Mouse (Mus musculus): ENCODE results near the gene Xcr1.
A peak's percentile ranks its signal among the peaks of the same experiment; 100 is the strongest.

The Xcr1 gene

DNA sequence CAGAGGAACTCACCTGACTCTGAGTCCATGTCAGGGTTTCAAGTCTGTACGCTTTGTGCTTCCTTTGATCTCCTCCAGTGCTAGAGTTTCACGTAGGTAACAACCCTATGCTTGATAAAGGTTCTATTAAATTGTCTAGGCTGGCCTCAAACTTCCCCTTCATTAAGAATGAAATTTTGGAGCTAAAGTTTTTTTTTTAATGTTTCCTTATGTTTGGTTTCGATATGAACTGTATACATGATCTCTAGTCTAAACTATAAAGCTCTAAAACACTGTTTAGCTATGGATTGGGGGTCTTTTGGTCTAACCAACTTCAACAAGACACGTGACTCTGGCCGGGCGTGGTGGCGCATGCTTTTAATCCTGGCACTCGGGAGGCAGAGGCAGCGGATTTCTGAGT, at the start of gene Xcr1:
Xcr1 (minus strand) TSS at position 101 of the 400 bp plus-strand sequence.
- no peak for DNase-seq

DNA sequence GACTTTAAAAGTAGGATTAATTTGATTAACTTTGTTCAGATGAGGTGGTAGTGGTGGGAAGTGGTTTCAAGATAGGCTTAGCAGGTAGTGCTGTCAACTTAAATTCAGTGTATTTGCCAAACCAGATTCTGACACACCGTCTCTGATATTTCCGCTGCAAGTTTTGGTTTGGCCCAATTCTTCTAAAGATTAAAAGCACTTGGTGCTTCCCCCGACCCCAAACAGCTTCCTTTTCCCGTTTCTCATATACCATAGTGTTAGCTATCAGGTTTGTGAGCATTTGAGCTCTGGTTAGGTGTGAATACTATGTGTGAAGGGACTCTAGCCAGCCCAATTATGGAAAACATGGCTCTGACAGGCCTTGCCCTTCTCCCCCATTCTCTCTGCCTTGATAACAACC, 10.2 kb upstream of the Xcr1 start:
- no peak for DNase-seq

DNA sequence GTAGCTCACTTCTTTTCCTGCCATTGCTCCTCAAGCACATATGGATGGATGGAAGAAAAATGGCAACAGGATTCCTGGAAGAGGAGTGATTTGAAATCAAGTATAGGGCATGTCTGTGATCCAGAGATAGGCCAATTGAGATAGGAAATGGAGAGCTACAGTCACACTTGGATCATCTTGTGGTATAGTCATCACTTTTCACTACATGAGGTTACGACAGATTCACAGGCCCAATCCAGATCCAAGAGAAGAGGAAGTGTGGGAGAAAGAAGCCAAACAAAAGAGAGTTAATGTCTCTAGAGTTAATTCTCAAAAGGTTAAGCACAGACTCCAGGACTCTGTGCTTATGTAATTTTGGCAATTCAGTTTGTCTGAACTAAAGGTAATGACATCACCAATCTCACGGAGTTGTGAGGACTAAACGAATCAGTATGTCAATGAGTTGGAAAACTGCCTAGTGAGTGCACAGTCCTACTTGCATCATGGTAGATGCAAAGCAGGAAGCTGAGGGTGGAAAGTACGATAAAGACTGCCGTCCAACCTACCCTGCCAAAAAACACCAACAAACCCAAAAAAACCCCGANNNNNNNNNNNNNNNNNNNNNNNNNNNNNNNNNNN, 7.4 kb upstream of the Xcr1 start:
- no peak for DNase-seq

DNA sequence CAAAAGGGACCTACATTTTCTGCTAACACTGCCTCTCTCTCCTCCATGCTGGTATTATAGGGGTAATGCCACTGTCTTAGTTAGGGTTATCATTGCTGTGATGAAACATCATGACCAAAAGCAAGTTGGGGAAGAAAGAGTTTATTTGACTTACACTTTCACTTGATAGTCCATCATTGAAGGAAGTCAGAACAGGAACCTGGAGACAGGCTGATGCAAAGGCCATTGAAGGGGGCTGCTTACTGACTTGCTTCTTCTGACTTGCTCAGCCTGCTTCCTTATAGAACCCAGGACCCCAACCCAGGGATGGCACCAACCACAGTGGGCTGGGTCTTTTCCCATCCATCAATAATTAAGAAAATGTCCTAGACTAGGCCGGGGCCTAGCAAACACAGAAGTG, 1.8 kb upstream of the Xcr1 start:
- DNase-seq, result no peak

DNA sequence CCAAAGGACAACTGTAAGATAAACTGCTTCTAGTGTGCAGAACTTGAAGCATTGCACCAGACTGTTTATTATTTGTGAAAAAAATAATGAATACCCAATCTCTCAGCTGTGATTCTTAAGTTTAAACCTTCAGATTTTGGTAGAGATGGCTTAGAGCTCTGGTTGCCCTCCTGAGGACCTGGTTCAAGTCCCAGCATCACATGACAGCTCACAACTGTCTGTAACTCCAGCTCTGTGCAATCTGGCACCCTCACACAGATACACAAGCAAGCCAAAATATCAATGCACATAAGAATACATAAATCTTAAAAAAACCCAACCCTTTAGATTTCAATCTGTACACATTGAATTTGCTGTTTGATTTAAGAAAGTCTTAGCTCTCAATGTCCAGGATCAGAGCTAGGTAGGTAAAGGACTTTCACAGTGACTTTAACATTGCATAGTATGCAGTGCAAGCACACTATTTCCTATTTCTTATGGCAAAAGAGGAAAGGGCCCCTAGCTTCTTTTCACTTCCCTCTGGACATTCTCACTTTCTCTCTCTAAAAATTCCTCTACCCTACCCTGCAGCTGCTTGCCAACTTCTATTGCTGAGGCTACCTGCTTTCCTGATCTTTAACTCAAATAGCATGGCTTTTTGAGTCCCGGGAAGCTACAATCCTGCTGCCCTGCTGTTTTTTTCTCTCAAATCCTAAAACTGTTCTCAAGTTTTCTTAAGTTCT, 1.2 kb upstream of the Xcr1 start:
- no peak for DNase-seq

DNA sequence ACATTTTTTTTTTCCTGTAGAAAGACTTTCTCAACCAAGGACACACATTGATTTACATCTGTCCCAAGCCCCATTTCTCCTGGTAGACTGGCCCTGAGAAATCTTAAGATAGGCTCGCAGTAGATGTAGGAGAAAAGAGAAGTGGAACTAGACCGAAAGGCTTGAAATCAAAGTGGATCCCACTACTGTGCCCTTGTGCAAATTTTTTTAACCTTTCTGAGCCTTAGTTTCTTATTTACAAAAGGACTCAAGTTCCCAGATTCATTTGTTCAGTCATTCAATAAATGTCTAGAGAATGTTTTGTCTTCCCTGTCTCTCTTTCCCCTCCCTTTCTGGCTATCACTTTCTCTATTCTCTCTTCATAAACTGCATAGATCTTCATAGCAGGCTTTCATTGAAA, 5.0 kb downstream of the Xcr1 start:
- DNase-seq, result no peak

DNA sequence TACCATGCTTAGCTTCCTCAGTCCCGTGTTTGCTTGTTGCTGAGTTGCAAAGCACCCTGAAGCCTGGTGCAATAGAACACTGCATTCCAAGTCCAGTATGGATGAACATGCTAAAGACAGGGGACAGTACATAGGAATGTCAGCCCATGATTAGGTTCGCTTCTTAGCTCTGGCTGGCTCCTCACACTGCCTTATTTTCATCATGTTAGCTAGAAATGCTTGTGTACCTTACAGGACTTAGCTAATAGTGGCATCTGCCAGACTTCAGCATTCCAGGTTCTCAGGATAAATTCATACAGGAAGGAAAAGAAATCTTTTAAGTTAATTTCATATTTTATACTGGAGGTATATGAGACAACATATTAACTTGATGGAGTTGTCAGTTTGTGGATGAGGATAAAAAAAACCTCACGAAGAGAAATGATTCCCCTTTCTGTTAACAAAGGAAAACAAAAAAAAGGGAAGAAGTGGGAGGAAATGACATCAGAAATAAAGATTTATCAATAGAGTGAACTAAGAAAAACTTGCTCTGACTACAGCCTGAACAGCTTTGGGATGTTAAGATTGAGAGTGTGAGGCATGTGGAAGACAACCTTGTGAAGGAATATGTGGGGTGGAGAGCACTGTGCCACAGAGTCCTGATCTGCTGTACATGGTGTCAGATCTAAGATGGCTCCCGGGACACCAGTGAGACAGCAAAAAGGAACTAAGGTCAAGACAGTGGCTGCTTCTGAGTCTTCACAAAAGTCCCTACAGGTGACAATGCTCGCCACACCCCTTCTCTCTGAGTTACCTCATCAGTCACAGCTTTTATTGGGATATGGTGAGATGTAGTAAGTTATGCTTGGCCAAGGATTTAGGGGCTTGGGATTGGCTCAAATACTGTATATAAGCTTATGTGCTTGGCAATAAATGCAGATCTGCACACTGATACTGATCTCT, 9.1 kb downstream of the Xcr1 start:
- no peak for DNase-seq

DNA sequence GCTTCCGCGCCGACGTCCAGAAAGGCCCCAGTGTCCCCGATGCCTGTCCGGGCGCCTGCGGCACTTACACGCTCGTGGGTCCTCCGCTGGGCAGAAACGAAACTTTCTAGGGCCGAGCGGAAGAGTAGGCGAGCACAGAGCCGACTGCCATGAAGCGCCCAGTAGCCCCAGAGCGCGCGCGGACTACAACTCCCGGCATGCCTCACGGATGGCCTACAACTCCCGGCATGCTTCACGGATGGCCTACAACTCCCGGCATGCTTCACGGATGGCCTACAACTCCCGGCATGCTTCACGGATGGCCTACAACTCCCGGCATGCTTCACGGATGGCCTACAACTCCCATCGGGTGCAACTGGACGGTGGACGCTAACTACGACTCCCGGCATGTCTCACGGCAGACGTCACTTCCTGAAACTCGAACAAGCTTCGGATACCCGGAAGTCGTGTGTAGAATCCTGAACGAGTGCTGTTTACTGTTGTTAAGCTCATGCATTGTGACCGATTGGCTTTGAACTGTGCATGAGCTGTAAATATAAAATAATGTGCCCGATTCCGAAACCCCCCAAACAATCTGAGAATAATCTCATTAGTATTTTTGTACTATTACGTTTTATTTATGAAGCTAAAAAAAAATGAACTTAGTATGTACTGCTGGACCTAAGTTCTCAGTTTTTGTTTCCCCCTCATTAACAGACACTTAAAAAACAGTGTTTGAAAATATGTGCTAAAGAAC, 9.9 kb downstream of the Xcr1 start, which contains the start of gene Fyco1:
Fyco1 (minus strand) TSS at position 187 of the 736 bp plus-strand sequence.
- peak; percentile 98 for DNase-seq

DNA sequence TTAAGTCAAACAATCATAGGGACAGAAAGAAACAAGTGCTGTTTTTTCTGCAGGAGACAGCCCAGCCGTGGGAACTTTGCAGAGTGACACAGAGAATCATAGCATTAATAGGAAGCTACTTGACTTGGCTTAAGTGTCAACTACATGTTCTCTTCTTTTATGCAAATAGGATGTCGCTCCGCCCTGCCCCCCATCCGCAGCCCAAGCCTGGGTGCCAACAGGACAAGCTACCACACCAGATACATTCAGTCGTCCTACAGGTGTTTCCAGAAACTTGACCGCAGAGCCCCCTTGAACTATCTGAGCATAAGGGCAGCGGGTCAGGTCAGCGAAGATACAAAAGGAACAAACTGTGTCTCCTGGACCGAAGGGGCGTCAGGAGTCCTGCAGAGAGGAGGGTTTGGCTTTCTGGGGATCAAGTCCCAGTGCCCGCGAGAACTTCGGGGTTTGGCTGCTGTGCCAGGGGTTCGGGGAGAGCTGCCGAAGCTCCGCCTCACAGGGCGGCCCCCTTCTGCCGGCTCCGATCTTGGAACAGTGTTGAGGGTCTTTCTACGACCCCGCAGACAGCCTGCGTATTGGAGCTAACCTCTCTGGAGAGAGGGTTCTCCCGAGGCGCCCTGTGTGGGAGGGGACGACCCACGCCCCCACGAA, 10.6 kb downstream of the Xcr1 start:
- no peak for DNase-seq

DNA sequence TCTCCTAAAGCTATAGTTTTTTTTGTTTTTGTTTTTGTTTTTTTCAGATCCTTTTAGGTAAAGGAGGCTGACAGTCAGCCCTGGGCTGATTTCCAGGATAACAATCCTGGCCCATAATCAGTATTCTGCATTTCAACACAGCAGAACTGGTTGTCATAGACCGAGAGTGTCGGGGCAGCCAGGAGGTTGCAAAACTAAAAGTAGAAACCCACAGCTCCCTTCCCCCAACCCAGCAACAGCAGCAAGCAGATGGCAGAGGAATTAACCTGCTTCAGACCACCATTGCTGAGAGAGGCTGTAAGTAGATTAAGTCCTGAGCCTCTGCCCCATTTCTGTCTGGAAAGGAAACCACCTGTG, 11.1 kb downstream of the Xcr1 start:
- no peak for DNase-seq

DNA sequence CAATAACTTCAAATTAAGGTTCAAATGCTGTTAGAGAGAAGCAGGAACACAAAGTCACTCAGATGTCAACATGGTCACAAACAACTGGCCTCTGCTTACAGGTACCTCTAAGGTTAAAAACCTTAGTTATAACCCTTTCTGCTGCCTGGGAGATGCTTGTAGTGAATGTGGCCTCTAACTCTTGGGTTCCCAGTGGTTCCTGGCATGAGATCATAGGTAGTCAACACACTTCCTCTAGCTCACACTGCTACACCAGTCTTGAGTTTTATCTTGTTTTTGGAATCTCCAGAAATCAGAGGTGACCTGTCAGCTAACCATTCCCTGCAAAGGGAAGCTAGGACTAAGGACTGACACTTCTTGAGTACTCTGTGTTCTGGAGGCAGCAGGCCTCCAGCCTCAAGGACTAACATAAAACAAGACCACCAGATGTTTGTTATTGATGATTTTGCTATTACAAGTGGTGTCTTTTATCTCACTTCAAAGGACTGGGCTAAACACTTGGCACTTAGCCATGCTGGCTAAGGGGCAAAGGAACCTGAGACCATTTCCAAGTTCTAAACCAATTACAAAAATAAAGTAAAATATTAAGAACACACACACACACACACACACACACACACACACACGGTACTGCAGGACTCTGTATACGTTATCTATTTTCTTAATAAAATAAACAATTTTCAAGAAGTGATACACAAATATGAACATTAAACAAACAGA, 11.7 kb downstream of the Xcr1 start:
- no peak for DNase-seq

DNA sequence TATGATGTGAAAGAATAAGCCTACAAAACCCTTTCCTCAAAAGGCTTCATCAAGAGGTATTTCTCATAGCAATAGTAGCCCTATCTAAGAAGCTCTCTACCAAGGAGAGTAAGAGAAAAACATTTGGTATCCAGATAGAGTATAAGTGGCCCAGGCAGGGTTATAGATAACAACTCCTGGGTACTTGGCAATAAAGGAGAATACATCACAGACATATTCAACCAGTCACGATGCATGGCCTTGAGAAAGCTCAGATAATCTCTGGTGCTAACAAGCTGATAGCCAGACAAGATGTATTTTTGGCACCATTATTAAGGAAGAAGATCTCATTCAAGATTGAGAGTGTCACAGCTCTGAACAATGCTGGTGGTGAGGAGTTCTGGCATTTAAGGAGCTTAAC, 15.3 kb downstream of the Xcr1 start:
- DNase-seq, result no peak

DNA sequence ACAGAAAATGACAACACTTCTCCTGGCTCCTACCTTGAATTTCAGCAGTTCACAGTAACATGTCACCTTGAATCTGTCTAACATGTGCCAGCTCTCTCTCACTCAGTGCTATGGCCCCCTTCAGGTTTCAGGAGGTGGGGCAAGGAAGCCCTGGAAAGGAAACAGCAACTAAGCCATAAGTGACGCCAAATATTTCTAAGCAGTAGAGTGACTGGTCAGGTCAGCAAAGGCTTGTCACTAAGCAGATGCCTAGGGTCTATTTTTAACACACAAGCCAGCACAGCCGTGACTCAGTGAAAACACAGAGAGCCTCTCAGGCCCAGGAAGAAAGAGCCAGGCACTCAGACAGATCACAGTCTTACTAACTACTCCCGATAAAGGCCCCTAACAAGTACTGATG, 16.7 kb downstream of the Xcr1 start:
- DNase-seq, result no peak

DNA sequence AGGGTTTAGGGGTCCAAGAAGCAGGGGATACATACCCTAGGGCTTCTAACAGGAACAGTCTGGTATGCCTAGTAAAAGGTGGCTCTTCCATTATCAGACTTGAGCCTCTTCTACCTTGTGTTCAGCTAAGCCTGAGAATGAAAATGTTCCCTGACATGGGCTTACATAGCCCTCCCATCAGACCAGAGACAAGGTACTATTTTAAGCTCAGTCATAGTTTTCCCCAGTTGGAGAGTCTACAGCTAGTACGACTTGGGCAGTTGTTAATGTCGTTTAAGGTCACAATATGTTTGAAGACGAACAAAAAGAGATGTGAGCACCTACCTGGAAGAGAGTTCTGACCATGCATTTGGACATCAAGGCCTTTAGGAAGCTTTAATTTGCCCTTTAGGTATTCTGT, 17.4 kb downstream of the Xcr1 start:
- DNase-seq, result no peak

DNA sequence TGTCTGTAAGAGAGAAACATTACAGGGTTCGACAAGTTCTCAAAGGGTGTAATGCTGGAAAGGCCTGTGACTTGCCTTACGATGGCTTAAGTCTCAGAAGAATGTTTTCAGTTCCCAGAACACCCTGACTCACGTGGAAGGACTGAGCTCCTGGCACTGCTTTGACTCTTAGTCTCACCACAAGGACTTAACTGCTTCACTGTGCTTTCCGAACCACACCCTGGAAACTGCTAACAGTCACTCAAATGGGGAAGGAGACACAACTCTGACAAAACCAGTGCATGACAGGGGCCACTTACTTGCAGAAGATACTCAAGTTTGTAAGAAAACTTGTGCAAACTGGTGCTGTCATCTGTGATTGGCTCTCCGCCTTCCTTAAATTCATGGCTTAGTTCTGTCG, 21.6 kb downstream of the Xcr1 start:
- DNase-seq, result no peak

DNA sequence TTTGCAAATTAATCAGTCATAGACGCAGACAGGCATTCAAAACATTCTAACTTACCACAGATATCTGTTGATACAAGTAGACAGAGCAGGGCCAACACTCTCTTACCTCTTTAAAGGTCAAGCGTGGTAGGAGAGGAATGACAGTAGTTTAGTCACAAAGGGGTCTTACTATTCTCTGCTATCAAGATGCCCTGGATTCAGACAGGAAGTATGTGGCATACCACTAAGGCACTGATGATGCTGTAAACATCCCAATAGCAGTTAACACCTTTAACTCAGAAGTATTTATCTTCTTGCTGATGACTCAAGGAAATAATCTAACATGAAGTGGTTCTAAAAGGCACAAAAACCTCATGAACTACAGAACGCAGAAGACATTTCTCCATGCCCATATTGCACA, 26.0 kb downstream of the Xcr1 start:
- no peak for DNase-seq

DNA sequence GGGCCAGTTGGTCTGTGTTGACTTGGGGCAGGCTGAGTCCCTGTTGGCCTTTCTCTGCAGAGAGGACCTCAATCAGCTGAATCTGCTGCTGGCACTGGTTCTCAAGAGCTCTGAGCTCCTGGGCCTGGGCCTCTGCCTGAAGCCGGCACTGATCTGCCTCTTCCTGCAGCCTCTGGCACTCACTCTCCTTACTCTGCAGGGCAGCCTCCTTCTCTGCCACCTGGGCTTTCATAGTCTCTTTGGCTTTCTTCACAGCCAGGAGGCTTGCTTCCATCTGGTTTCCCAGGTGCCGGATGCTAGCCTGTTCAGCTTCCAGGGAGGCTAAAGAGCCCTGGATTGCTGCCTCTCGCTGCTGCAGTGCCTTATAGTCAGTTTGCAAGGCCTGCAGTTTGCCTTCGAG, 32.9 kb downstream of the Xcr1 start:
- no peak for DNase-seq

DNA sequence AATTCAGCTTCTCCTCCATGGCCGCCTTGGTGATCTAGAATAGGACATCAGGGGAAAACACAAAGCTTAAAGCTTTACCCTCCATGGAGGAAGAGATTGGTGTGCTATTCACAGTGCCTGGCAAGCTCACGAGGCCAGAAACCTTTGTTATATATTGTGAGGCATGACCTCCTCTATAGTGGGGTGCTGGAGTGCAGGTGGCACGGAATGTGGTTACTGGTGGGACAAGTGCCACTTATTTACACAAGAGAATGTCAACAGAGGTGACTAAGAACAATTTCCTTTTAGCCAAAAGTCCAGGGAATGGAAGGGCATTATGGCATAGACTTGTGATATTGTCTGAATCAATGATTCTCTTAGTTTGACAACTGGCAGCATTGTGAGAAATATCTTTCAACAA, 35.2 kb downstream of the Xcr1 start:
- DNase-seq, result no peak

DNA sequence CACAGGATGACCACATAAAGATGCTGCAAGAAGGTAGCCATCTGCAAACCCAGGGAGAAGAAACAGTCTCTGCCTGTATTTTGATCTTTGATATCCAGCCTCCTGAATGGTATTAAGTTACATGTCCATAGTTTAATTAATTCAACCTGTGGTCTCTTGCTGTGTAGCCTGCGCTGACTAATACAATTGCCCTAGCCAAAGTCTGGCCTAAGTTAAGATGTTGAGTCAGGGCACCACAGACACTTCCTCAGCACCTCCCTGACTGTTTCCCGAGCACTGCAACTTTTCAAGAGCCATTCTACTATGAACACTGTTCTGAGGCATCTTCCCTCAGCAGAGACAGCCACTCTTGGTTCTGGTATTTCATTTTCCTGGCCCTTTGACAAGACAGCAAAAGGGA, 43.2 kb downstream of the Xcr1 start:
- DNase-seq, result no peak

DNA sequence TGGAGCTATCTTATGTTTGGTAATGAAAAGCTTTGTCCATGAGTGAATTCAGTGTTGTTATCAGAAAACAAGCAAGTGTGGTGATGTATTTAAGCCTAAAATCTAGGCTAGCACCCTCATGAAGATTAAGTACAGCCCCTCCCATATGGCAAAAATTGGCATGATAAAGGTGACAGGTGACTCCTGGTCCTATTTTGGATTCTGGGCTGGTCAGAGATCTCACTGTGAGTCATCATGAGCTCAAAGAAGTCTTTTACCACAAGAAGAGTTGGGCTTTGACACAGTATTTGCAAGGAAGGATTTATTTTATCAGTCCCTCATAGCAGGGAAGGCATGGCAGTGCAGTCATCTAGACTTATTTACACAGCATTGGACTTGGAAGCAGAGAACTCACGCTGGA, 45.8 kb downstream of the Xcr1 start:
- no peak for DNase-seq

DNA sequence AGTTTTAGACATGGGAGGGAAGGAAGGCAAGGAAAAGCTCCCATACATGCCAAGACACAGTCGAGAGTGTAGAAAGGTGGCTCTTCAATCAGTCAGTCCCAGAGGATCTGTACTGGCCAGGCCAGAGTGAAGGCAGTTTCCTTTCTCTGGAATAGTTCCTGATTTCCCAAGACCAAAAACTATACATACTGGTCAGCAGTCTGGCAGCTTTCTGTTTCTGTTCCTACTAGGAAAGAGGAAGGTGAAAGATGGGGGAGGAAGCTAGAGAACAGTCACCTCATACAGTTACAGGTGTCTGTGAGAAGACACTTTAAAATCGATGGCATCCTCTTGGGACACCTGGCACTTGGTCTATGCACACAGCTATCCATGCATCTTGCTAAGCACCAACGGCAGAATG, 46.4 kb downstream of the Xcr1 start:
- no peak for DNase-seq

DNA sequence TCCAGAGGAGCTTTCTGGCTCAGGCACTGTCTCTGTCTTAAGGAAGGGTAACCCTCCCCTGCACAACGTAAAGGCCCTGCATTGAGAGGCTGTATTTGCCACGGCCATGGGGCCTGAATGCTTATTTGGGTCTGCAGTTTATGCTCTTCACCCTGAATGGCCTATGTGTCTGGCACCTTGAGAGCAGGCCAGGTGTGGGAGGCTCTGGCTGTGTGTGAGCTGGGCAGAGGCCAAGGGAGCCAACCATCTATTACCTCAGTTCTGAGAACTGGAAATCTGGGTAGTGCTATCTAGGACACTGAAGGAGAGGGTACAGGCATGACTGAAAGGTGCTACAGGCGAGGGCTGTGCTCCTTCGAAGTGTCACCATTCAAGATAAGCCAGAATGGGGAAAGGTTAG, 47.0 kb downstream of the Xcr1 start:
- no peak for DNase-seq

Data from right cerebral cortex, adult 18-20 months (tissue).